Mouse (Mus musculus): ENCODE results near the gene Tead1. TPM values are rescaled to one million over a fixed set of nuclear protein-coding genes. Genes with fewer than 3 reads are reported as not detected.
"Not testable (repeated sequence)": the region's sequence is repeated elsewhere in the genome, so short reads cannot be mapped to it uniquely, and the experiment has no call there.

Tead1 gene
- total and polyA plus RNA-seq, 3 experiments = 0.38 TPM; not detected in 2

- H3K27me3 ChIP-seq (ENCODE audit: insufficient read depth, low read length) = no peaks in the 10 kb centered on the region
- DNase-seq (ENCODE audit: low spot score) (no peak), ATAC-seq (ENCODE audit: extremely low read depth, insufficient number of reproducible peaks, low FRiP score, poor library complexity, severe bottlenecking) (no peak)
- H3K4me3 ChIP-seq (ENCODE audit: low read depth, low read length) = no peak overlapping the region
- no peak for TF ChIP-seq CTCF (IDR thresholded peaks at IDR 0.05; ENCODE audit: low read depth, low read length)
- no peak for TF ChIP-seq GATA1 (IDR thresholded peaks at IDR 0.05; ENCODE audit: borderline replicate concordance, low read length)
- TF ChIP-seq GATA2 (IDR thresholded peaks at IDR 0.05; ENCODE audit: borderline replicate concordance, low read depth, low read length) = no peak
- no peak for TF ChIP-seq POLR2AphosphoS5 (IDR thresholded peaks at IDR 0.05; ENCODE audit: insufficient replicate concordance, low read depth, low read length)
- TF ChIP-seq TAL1 (conservative IDR thresholded peaks at IDR 0.05; ENCODE audit: low read depth, low read length) = no peak
- H3K36me3 ChIP-seq (replicated peaks) = no peaks in the 10 kb centered on the region
- H3K9me3 ChIP-seq (replicated peaks) = peaks cover 22% of the 10 kb centered on the region
- H3K4me1 ChIP-seq (ENCODE audit: insufficient read depth, low read depth, low read length) = no peaks in the 10 kb centered on the region
Observed at GRCm38 (mm10) chr7:112922801-112923200, 243.7 kb downstream of the Tead1 start.

- Histone ChIP-seq H3K27me3 (ENCODE audit: insufficient read depth, low read length) (no peaks in the 10 kb centered on the region), H3K4me3 (ENCODE audit: low read depth, low read length) (no peak overlapping the region), H3K36me3 (replicated peaks) (no peaks in the 10 kb centered on the region), H3K4me1 (ENCODE audit: insufficient read depth, low read depth, low read length) (no peaks in the 10 kb centered on the region), H3K9me3 (replicated peaks) (peaks cover 15% of the 10 kb centered on the region)
- no peak for ATAC-seq (ENCODE audit: extremely low read depth, insufficient number of reproducible peaks, low FRiP score, poor library complexity, severe bottlenecking)
- TF ChIP-seq TAL1 (conservative IDR thresholded peaks at IDR 0.05; ENCODE audit: low read depth, low read length) = no peak
- TF ChIP-seq GATA2 (IDR thresholded peaks at IDR 0.05; ENCODE audit: borderline replicate concordance, low read depth, low read length) = no peak
- TF ChIP-seq CTCF (IDR thresholded peaks at IDR 0.05; ENCODE audit: low read depth, low read length) = no peak
- no peak for TF ChIP-seq POLR2AphosphoS5 (IDR thresholded peaks at IDR 0.05; ENCODE audit: insufficient replicate concordance, low read depth, low read length)
- TF ChIP-seq GATA1 (IDR thresholded peaks at IDR 0.05; ENCODE audit: borderline replicate concordance, low read length) = no peak
- no peak for DNase-seq (ENCODE audit: low spot score)
Observed at GRCm38 (mm10) chr7:112923712-112924111, 244.6 kb downstream of the Tead1 start.

- Histone ChIP-seq H3K36me3 (replicated peaks) (no peaks in the 10 kb centered on the region), H3K4me3 (ENCODE audit: low read depth, low read length) (no peak overlapping the region), H3K9me3 (replicated peaks) (peaks cover 16% of the 10 kb centered on the region; the same call in 1 of the 2 replicates), H3K4me1 (ENCODE audit: insufficient read depth, low read depth, low read length) (no peaks in the 10 kb centered on the region), H3K27me3 (ENCODE audit: insufficient read depth, low read length) (no peaks in the 10 kb centered on the region)
- ATAC-seq (ENCODE audit: extremely low read depth, insufficient number of reproducible peaks, low FRiP score, poor library complexity, severe bottlenecking) (no peak), DNase-seq (ENCODE audit: low spot score) (no peak)
- no peak for TF ChIP-seq GATA2 (IDR thresholded peaks at IDR 0.05; ENCODE audit: borderline replicate concordance, low read depth, low read length)
- TF ChIP-seq CTCF (IDR thresholded peaks at IDR 0.05; ENCODE audit: low read depth, low read length) = no peak
- TF ChIP-seq TAL1 (conservative IDR thresholded peaks at IDR 0.05; ENCODE audit: low read depth, low read length) = no peak
- TF ChIP-seq POLR2AphosphoS5 (IDR thresholded peaks at IDR 0.05; ENCODE audit: insufficient replicate concordance, low read depth, low read length) = no peak
- TF ChIP-seq GATA1 (IDR thresholded peaks at IDR 0.05; ENCODE audit: borderline replicate concordance, low read length) = no peak
Observed at GRCm38 (mm10) chr7:112930669-112931068, 251.6 kb downstream of the Tead1 start.

- not testable (repeated sequence) for DNase-seq (ENCODE audit: low spot score); H3K27me3 ChIP-seq (ENCODE audit: insufficient read depth, low read length); H3K36me3 ChIP-seq (replicated peaks); ATAC-seq (ENCODE audit: extremely low read depth, insufficient number of reproducible peaks, low FRiP score, poor library complexity, severe bottlenecking); H3K4me3 ChIP-seq (ENCODE audit: low read depth, low read length); H3K4me1 ChIP-seq (ENCODE audit: insufficient read depth, low read depth, low read length)
- peaks cover 23% of the 10 kb centered on the region for H3K9me3 ChIP-seq (replicated peaks)
Observed at GRCm38 (mm10) chr7:112935876-112936275, 256.8 kb downstream of the Tead1 start.

GRCm38 (mm10) chr7:112937089-112937488, 258.0 kb downstream of the Tead1 start:
- Histone ChIP-seq H3K4me3 (ENCODE audit: low read depth, low read length) (no peak overlapping the region), H3K36me3 (replicated peaks) (no peaks in the 10 kb centered on the region), H3K27me3 (ENCODE audit: insufficient read depth, low read length) (no peaks in the 10 kb centered on the region), H3K4me1 (ENCODE audit: insufficient read depth, low read depth, low read length) (no peaks in the 10 kb centered on the region), H3K9me3 (replicated peaks) (peaks cover 22% of the 10 kb centered on the region)
- no peak for ATAC-seq (ENCODE audit: extremely low read depth, insufficient number of reproducible peaks, low FRiP score, poor library complexity, severe bottlenecking)
- DNase-seq (ENCODE audit: low spot score) = no peak
- no peak for TF ChIP-seq GATA2 (IDR thresholded peaks at IDR 0.05; ENCODE audit: borderline replicate concordance, low read depth, low read length)
- no peak for TF ChIP-seq CTCF (IDR thresholded peaks at IDR 0.05; ENCODE audit: low read depth, low read length)
- no peak for TF ChIP-seq TAL1 (conservative IDR thresholded peaks at IDR 0.05; ENCODE audit: low read depth, low read length)
- no peak for TF ChIP-seq POLR2AphosphoS5 (IDR thresholded peaks at IDR 0.05; ENCODE audit: insufficient replicate concordance, low read depth, low read length)
- no peak for TF ChIP-seq GATA1 (IDR thresholded peaks at IDR 0.05; ENCODE audit: borderline replicate concordance, low read length)

GRCm38 (mm10) chr7:112938959-112939358, 259.8 kb downstream of the Tead1 start:
- Histone ChIP-seq H3K9me3 (replicated peaks) (peaks cover 13% of the 10 kb centered on the region), H3K27me3 (ENCODE audit: insufficient read depth, low read length) (no peaks in the 10 kb centered on the region), H3K36me3 (replicated peaks) (no peaks in the 10 kb centered on the region), H3K4me3 (ENCODE audit: low read depth, low read length) (no peak overlapping the region), H3K4me1 (ENCODE audit: insufficient read depth, low read depth, low read length) (no peaks in the 10 kb centered on the region)
- DNase-seq (ENCODE audit: low spot score) = no peak
- no peak for ATAC-seq (ENCODE audit: extremely low read depth, insufficient number of reproducible peaks, low FRiP score, poor library complexity, severe bottlenecking)
- no peak for TF ChIP-seq POLR2AphosphoS5 (IDR thresholded peaks at IDR 0.05; ENCODE audit: insufficient replicate concordance, low read depth, low read length)
- no peak for TF ChIP-seq GATA1 (IDR thresholded peaks at IDR 0.05; ENCODE audit: borderline replicate concordance, low read length)
- no peak for TF ChIP-seq GATA2 (IDR thresholded peaks at IDR 0.05; ENCODE audit: borderline replicate concordance, low read depth, low read length)
- TF ChIP-seq CTCF (IDR thresholded peaks at IDR 0.05; ENCODE audit: low read depth, low read length) = no peak
- TF ChIP-seq TAL1 (conservative IDR thresholded peaks at IDR 0.05; ENCODE audit: low read depth, low read length) = no peak

GRCm38 (mm10) chr7:112942567-112942966, 263.4 kb downstream of the Tead1 start:
- Histone ChIP-seq H3K36me3 (replicated peaks) (no peaks in the 10 kb centered on the region), H3K9me3 (replicated peaks) (peaks cover 11% of the 10 kb centered on the region; the same call in 1 of the 2 replicates)
- no peak for DNase-seq (ENCODE audit: low spot score)

More at GRCm38 (mm10) chr7:112942567-112942966, 263.4 kb downstream of the Tead1 start:
- ATAC-seq (ENCODE audit: extremely low read depth, insufficient number of reproducible peaks, low FRiP score, poor library complexity, severe bottlenecking) = no peak
- no peaks in the 10 kb centered on the region for H3K27me3 ChIP-seq (ENCODE audit: insufficient read depth, low read length)
- H3K4me3 ChIP-seq (ENCODE audit: low read depth, low read length) = no peak overlapping the region
- no peak for TF ChIP-seq POLR2AphosphoS5 (IDR thresholded peaks at IDR 0.05; ENCODE audit: insufficient replicate concordance, low read depth, low read length)
- TF ChIP-seq GATA1 (IDR thresholded peaks at IDR 0.05; ENCODE audit: borderline replicate concordance, low read length) = no peak
- no peak for TF ChIP-seq TAL1 (conservative IDR thresholded peaks at IDR 0.05; ENCODE audit: low read depth, low read length)
- TF ChIP-seq CTCF (IDR thresholded peaks at IDR 0.05; ENCODE audit: low read depth, low read length) = no peak
- no peak for TF ChIP-seq GATA2 (IDR thresholded peaks at IDR 0.05; ENCODE audit: borderline replicate concordance, low read depth, low read length)
- no peaks in the 10 kb centered on the region for H3K4me1 ChIP-seq (ENCODE audit: insufficient read depth, low read depth, low read length)
